Mouse (Mus musculus) MEL (cell line): ENCODE measurements at regions not wholly inside any gene's neighbourhood (a gene's known extent, or its start where the extent isn't known, plus 50 kb on each side); places are given as distances from the start of the nearest gene placed in this dataset.

Experiments used
- CTCF ChIP-seq, 3 experiments: IDR thresholded peaks in 2 of 3; conservative IDR thresholded peaks in 1 of 3; 2 replicates each; pipeline ENCODE4 v1.5.1; 2011 to 2012; ENCODE audit warnings: low read length in 3 of 3, low read depth in 2 of 3, mild to moderate bottlenecking in 2 of 3, improper control_type of control experiment in 1 of 3, inconsistent platforms in 1 of 3, mixed read lengths in 1 of 3, moderate library complexity in 1 of 3; ENCODE audit not compliant: control insufficient read depth in 1 of 3, insufficient read depth in 1 of 3, poor library complexity in 1 of 3, severe bottlenecking in 1 of 3
- GATA1 ChIP-seq: IDR thresholded peaks from 2 replicates; pipeline ENCODE4 v1.6.1; 2011; ENCODE audit warnings: low read depth, low read length, improper control_type of control experiment
- MAFK ChIP-seq: IDR thresholded peaks from 2 replicates; pipeline ENCODE4 v1.6.1; 2011; ENCODE audit warnings: low read depth, mild to moderate bottlenecking, low read length, improper control_type of control experiment, borderline replicate concordance
- POLR2A ChIP-seq, 2 experiments: IDR thresholded peaks; 2 replicates each; pipeline ENCODE4 v1.6.1; 2011 to 2012; ENCODE audit warnings: low read length in 2 of 2, mild to moderate bottlenecking in 2 of 2, control low read depth in 1 of 2, improper control_type of control experiment in 1 of 2, low read depth in 1 of 2, moderate library complexity in 1 of 2; ENCODE audit not compliant: control insufficient read depth in 1 of 2, insufficient read depth in 1 of 2, poor library complexity in 1 of 2
- TAL1 ChIP-seq: IDR thresholded peaks from 2 replicates; pipeline ENCODE4 v1.6.1; 2012; ENCODE audit warnings: mild to moderate bottlenecking, inconsistent platforms, low read length, moderate library complexity, mixed read lengths

DNA sequence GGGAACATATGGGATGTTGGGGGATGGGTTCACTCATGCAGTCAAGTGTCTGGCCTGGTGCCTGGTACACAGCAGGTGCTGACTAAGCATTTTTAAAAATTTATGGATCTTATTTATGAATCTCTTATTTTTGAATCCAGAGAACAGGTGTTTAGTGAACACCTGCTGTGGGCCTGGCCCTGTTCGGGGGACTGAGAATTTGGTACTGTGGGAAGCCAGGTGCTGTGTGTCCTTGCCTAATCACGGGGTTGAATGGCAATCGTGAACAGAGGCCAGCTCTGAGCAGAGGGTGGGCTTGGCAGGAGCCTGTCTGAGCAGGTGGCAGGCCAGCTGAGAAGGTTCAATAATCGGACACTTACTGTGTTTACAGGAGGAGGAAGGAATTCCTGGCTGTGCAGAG lies 261.5 kb downstream of the Matn1 start:
- no peak for TF ChIP-seq POLR2A (IDR thresholded peaks at IDR 0.05; ENCODE audit: control insufficient read depth in 1 of 2, insufficient read depth in 1 of 2, low read depth in 1 of 2, low read length in 2 of 2, poor library complexity in 1 of 2)
- TF ChIP-seq GATA1, result no peak
- no peak for TF ChIP-seq TAL1
- TF ChIP-seq CTCF (IDR thresholded peaks at IDR 0.05 in 2 of 3, conservative IDR thresholded peaks at IDR 0.05 in 1 of 3; ENCODE audit: control insufficient read depth in 1 of 3, insufficient read depth in 1 of 3, low read depth in 2 of 3, low read length in 3 of 3, poor library complexity in 1 of 3, severe bottlenecking in 1 of 3), result no peak
- TF ChIP-seq MAFK, result no peak
